Mouse (Mus musculus) heart, adult 8-10 months (tissue): ENCODE data around the gene Naif1. TPM values are rescaled to one million over a fixed set of nuclear protein-coding genes. Genes with fewer than 3 reads are reported as not detected.
A peak's percentile ranks its signal among the peaks of the same experiment; 100 is the strongest.

ENCODE experiments used
- DNase-seq: peaks from one replicate; pipeline ENCODE4 v3.0.0; 2022; ENCODE audit warnings: low spot score
- total RNA-seq, 4 experiments: library from RNA; stranded (reverse); gene quantifications; 2 replicates each; pipeline ENCODE4 v1.2.4; 2022

Naif1 gene
- total RNA-seq, result 1 to 10 TPM; 3.4 to 4.4 (median 3.5) TPM

GRCm38 (mm10) chr2:32449761-32450754 is at the start of gene Naif1:
TSS of gene Naif1 (plus strand) at chr2:32450457.
- DNase-seq, result no peak

- DNase-seq, result peak; percentile 94
Measured at GRCm38 (mm10) chr2:32404663-32405062, 45.6 kb upstream of the Naif1 start.

- DNase-seq, result no peak
Measured at GRCm38 (mm10) chr2:32407144-32407824, 43.0 kb upstream of the Naif1 start.

- DNase-seq, result no peak
Measured at GRCm38 (mm10) chr2:32408429-32409424, 41.5 kb upstream of the Naif1 start.

GRCm38 (mm10) chr2:32411407-32411806 is 38.9 kb upstream of the Naif1 start:
- DNase-seq, result no peak

- DNase-seq, result no peak
Measured at GRCm38 (mm10) chr2:32412742-32413531, 37.3 kb upstream of the Naif1 start.

- no peak for DNase-seq
Measured at GRCm38 (mm10) chr2:32413936-32414335, 36.3 kb upstream of the Naif1 start.

GRCm38 (mm10) chr2:32415801-32416200 is 34.5 kb upstream of the Naif1 start:
- DNase-seq, result no peak

- DNase-seq, result no peak
Measured at GRCm38 (mm10) chr2:32416556-32416955, 33.7 kb upstream of the Naif1 start.

GRCm38 (mm10) chr2:32417486-32417885 is 32.8 kb upstream of the Naif1 start:
- no peak for DNase-seq

- no peak for DNase-seq
Measured at GRCm38 (mm10) chr2:32418430-32419151, 31.7 kb upstream of the Naif1 start.

GRCm38 (mm10) chr2:32419359-32419758 is 30.9 kb upstream of the Naif1 start:
- DNase-seq, result peak; percentile 76

GRCm38 (mm10) chr2:32420066-32420608 is 30.1 kb upstream of the Naif1 start:
- DNase-seq, result no peak

GRCm38 (mm10) chr2:32420647-32421046 is 29.6 kb upstream of the Naif1 start:
- no peak for DNase-seq

- no peak for DNase-seq
Measured at GRCm38 (mm10) chr2:32421851-32422251, 28.4 kb upstream of the Naif1 start.

GRCm38 (mm10) chr2:32423481-32424331 is 26.6 kb upstream of the Naif1 start:
- DNase-seq, result peak; percentile 88

GRCm38 (mm10) chr2:32424796-32425195 is 25.5 kb upstream of the Naif1 start:
- DNase-seq, result no peak

- no peak for DNase-seq
Measured at GRCm38 (mm10) chr2:32425568-32425967, 24.7 kb upstream of the Naif1 start.

GRCm38 (mm10) chr2:32426141-32426540 is 24.1 kb upstream of the Naif1 start:
- no peak for DNase-seq
